8 mouse cellular contexts compared by ENCODE assay signal in the genomic region with DNA sequence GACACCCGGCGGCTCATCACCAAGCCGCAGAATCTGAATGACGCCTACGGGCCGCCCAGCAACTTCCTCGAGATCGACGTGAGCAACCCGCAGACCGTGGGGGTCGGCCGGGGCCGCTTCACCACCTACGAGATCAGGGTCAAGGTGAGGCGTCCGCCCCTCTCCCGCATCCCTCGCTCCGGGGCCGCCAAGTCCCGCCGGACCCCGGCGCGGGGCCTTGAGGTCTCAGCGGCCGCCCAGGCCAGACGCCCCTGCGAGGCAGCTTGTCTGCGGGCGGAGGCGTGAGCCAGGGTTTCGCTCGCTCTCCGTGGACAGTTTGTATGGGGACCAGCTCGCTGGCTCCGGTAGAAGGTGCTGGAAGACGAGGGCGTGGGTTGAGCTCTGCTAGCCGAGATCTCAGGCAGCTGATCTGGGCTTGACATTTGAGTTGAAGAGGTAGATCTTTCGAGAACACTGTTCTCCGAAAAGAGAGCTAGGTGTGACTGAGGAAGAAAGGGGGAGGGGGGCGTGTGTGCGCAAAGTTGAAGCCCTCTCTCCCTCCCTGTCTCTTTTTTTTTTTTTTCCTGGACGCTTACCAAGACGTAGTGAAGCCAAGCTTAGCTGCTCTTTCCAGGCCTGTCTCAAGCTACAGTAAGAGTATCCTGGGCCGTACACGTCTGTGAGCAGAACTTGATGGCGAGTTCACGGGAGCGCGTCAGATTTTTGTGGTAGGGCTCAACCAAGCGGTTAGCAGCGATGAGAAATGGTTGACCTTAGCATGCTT. TPM values are rescaled to one million over a fixed set of nuclear protein-coding genes. Genes with fewer than 3 reads are reported as not detected.
DNase-seq lines count a peak whose midpoint lies in the region; ATAC-seq and TF ChIP-seq lines count a peak whose summit lies in the region.

No protein-coding gene starts in this region.

- DNase-seq in CD8-positive naive resting alpha-beta T cell, adult 2 months (ENCODE audit: low read depth in 2 of 2, low spot score in 2 of 2): peak; percentile 54 to 63
- peak; percentile 64 to 66 for DNase-seq in adrenal gland, adult 18-20 months (ENCODE audit: low spot score in 2 of 2)
- DNase-seq in heart, postnatal 10 days: peak; percentile 78 to 79
- peak; percentile 38 to 39 for DNase-seq in layer of hippocampus, adult 2 months (ENCODE audit: low spot score in 2 of 2)
- DNase-seq in ovary, postnatal 14 days (ENCODE audit: low spot score): peak; percentile 47
- no peak for DNase-seq in c-Kit-positive CD71-positive TER-119-positive erythroid progenitor cells, embryonic 14.5 days (ENCODE audit: low spot score)

- H3K9ac ChIP-seq in lung, embryonic 15.5 days: peak overlapping the region; percentile 97

- ATAC-seq in erythroblast, adult 5-6 weeks (replicated peaks; ENCODE audit: low FRiP score, poor library complexity, severe bottlenecking): peak; percentile 66
- peak; percentile 37 for ATAC-seq in lung, embryonic 15.5 days (ENCODE audit: borderline replicate concordance, extremely low read depth, low FRiP score, low TSS enrichment)

- peak overlapping the region; percentile 100 for H3K27ac ChIP-seq in layer of hippocampus, adult 2 months
- peak overlapping the region; percentile 99 for H3K27ac ChIP-seq in lung, embryonic 15.5 days

- WGBS in lung, embryonic 15.5 days: under 1% methylated on average over 52 of the region's 55 CpGs

- H3K4me1 ChIP-seq in lung, embryonic 15.5 days: peaks cover 9% of the 10 kb centered on the region

- intact Hi-C loops in heart, postnatal 10 days (cut with DNase I): loop anchor here (5.0 kb wide), 2 partner anchors 45 to 85 kb away; no protein-coding TSS in a partner anchor

- H3K36me3 ChIP-seq in lung, embryonic 15.5 days: peaks cover 4% of the 10 kb centered on the region; the same call in 1 of the 2 replicates

- peak overlapping the region; percentile 100 for H3K4me3 ChIP-seq in layer of hippocampus, adult 2 months
- peak overlapping the region; percentile 100 for H3K4me3 ChIP-seq in lung, embryonic 15.5 days

- no peaks in the 10 kb centered on the region for H3K27me3 ChIP-seq in lung, embryonic 15.5 days

- no peak for TF ChIP-seq CTCF in layer of hippocampus, adult 2 months (conservative IDR thresholded peaks at IDR 0.05)

- H3K9me3 ChIP-seq in lung, embryonic 15.5 days: no peaks in the 10 kb centered on the region

- H3K4me2 ChIP-seq in lung, embryonic 15.5 days: peak overlapping the region; percentile 75

RNA-seq across cellular contexts. Expression of gene Snx3, which starts 0.7 kb away (rescaled TPM):
- total RNA-seq in adrenal gland, adult 18-20 months (2021): 100 to 1,000 TPM; 254 to 276 TPM
- 116 and 134 TPM in 2 replicates for total RNA-seq in erythroblast, adult 5-6 weeks (2015; ENCODE audit: low replicate concordance)
- 46.3 and 58.3 TPM in 2 replicates for total RNA-seq in erythroblast, adult 5-6 weeks (2017; ENCODE audit: low replicate concordance)
- 100 to 1,000 TPM; 205 to 214 TPM for total RNA-seq in heart, postnatal 10 days (2021)
- 100 to 1,000 TPM; 188 to 197 TPM for total RNA-seq in layer of hippocampus, adult 2 months (2021)
- 402 and 407 TPM in 2 replicates for polyA plus RNA-seq in lung, embryonic 15.5 days (2015; fragmentation: Nextera tagmentation; extraction: Ambion mirVana)

RNA-seq across cellular contexts. Expression of gene Afg1l, which starts 24.2 kb away (rescaled TPM):
- total RNA-seq in adrenal gland, adult 18-20 months (2021): 10 to 100 TPM; 21.7 to 28.4 TPM
- not detected in 2 replicates for total RNA-seq in erythroblast, adult 5-6 weeks (2015; ENCODE audit: low replicate concordance)
- 1.8 TPM in 1 of 2 replicates, not detected in the other for total RNA-seq in erythroblast, adult 5-6 weeks (2017; ENCODE audit: low replicate concordance)
- total RNA-seq in heart, postnatal 10 days (2021): 10 to 100 TPM; 25.4 to 26.6 TPM
- 10 to 100 TPM; 12.6 to 15.3 TPM for total RNA-seq in layer of hippocampus, adult 2 months (2021)
- polyA plus RNA-seq in lung, embryonic 15.5 days (2015; fragmentation: Nextera tagmentation; extraction: Ambion mirVana): 8.7 and 9.1 TPM in 2 replicates

Comparison
In these comparisons a context has a peak if more than half of its experiments do, and no peak if none do; other contexts are left out.
1. RNA of gene Afg1l, which starts 24.2 kb away (total RNA-seq): 21.7 to 28.4 TPM in adrenal gland, adult 18-20 months, 25.4 to 26.6 TPM in heart, postnatal 10 days and 12.6 to 15.3 TPM in layer of hippocampus, adult 2 months; 1.8 TPM in erythroblast, adult 5-6 weeks; every median in the first group is over 4 times any median in the second.